ENCODE assay signal across 11 mouse cellular contexts in genomic region chr4:126278565-126278915, GRCm38 (mm10). TPM values are rescaled to one million over a fixed set of nuclear protein-coding genes. Genes with fewer than 3 reads are reported as not detected.
A peak's percentile ranks its signal among the peaks of the same experiment; 100 is the strongest.
DNase-seq lines count a peak whose midpoint lies in the region; ATAC-seq and TF ChIP-seq lines count a peak whose summit lies in the region.
"Had no signal": no experiment of that assay in that cellular context is flagged by ENCODE, and none has a peak within 500 bp of the region (broad histone marks: within the 10 kb centered on the region; RNA-seq: fewer than 3 reads in every experiment).

No protein-coding gene starts in this region.

- no peak overlapping the region for H3K4me3 ChIP-seq in heart, embryonic 13.5 days
- H3K4me3 ChIP-seq in midbrain, embryonic 11.5 days (ENCODE audit: low read depth, low read length), result no peak overlapping the region
- no peak overlapping the region for H3K4me3 ChIP-seq in midbrain, embryonic 16.5 days (ENCODE audit: low read depth, low read length)
- H3K4me3 ChIP-seq in embryonic facial prominence, embryonic 15.5 days (replicated peaks), result no peak overlapping the region
- H3K4me3 ChIP-seq in lung, adult 2 months (replicated peaks; ENCODE audit: extremely low read depth, low read depth, low read length), result no peak overlapping the region
- H3K4me3 ChIP-seq: liver, embryonic 15.5 days had no signal

- no peak for TF ChIP-seq CTCF in lung, adult 2 months (IDR thresholded peaks at IDR 0.05; ENCODE audit: insufficient read depth, low read length)

- no peak for ATAC-seq in heart, embryonic 13.5 days (ENCODE audit: extremely low read depth, insufficient number of reproducible peaks, low FRiP score, low TSS enrichment)
- no peak for ATAC-seq in midbrain, embryonic 11.5 days (ENCODE audit: low FRiP score)
- ATAC-seq in midbrain, embryonic 16.5 days, result no peak
- peak; percentile 85 for ATAC-seq in embryonic facial prominence, embryonic 15.5 days (ENCODE audit: insufficient number of reproducible peaks, low FRiP score, low TSS enrichment, low read depth)

- peaks cover 24% of the 10 kb centered on the region for H3K36me3 ChIP-seq in heart, embryonic 13.5 days
- 0 out of 2 replicates have a peak, but pooled peaks cover 4% of the 10 kb centered on the region for H3K36me3 ChIP-seq in midbrain, embryonic 11.5 days (ENCODE audit: control insufficient read depth, insufficient read depth, low read length)
- H3K36me3 ChIP-seq in midbrain, embryonic 16.5 days (ENCODE audit: control insufficient read depth, insufficient read depth, low read length), result peaks cover 10% of the 10 kb centered on the region
- H3K36me3 ChIP-seq in embryonic facial prominence, embryonic 15.5 days, result peaks cover 21% of the 10 kb centered on the region

- TF ChIP-seq POLR2A in lung, adult 2 months (IDR thresholded peaks at IDR 0.05; ENCODE audit: borderline replicate concordance, extremely low read depth, low read depth, low read length), result no peak

- no peaks in the 10 kb centered on the region for H3K9me3 ChIP-seq in heart, embryonic 13.5 days
- H3K9me3 ChIP-seq in midbrain, embryonic 11.5 days (ENCODE audit: control insufficient read depth, low read length), result no peaks in the 10 kb centered on the region
- H3K9me3 ChIP-seq in midbrain, embryonic 16.5 days (replicated peaks; ENCODE audit: control insufficient read depth, low read length, poor library complexity, severe bottlenecking), result no peaks in the 10 kb centered on the region
- no peaks in the 10 kb centered on the region for H3K9me3 ChIP-seq in embryonic facial prominence, embryonic 15.5 days (replicated peaks)
- H3K9me3 ChIP-seq: liver, embryonic 15.5 days had no signal

- H3K4me2 ChIP-seq in heart, embryonic 13.5 days, result peak overlapping the region; percentile 63
- no peak overlapping the region for H3K4me2 ChIP-seq in midbrain, embryonic 11.5 days
- H3K4me2 ChIP-seq in midbrain, embryonic 16.5 days (ENCODE audit: low read length), result no peak overlapping the region
- H3K4me2 ChIP-seq in embryonic facial prominence, embryonic 15.5 days (replicated peaks), result peak overlapping the region; percentile 44

- WGBS in heart, embryonic 13.5 days, result 35% methylated on average over 9 of the region's 9 CpGs
- 26% methylated on average over 9 of the region's 9 CpGs for WGBS in midbrain, embryonic 11.5 days
- 36% methylated on average over 9 of the region's 9 CpGs for WGBS in midbrain, embryonic 16.5 days
- WGBS in embryonic facial prominence, embryonic 15.5 days, result 5% methylated on average over 9 of the region's 9 CpGs
- 54% methylated on average over 9 of the region's 9 CpGs for WGBS in lung, adult 2 months

- intact Hi-C loops in heart, postnatal 25 days (cut with DNase I), result loop anchor here (1.0 kb wide), 1 partner anchor 31 kb away; no protein-coding TSS in a partner anchor

- peaks cover 25% of the 10 kb centered on the region for H3K27me3 ChIP-seq in heart, embryonic 13.5 days (replicated peaks)
- H3K27me3 ChIP-seq in midbrain, embryonic 11.5 days (ENCODE audit: control insufficient read depth, insufficient read depth, low read length), result no peaks in the 10 kb centered on the region
- no peaks in the 10 kb centered on the region for H3K27me3 ChIP-seq in midbrain, embryonic 16.5 days (ENCODE audit: control insufficient read depth, insufficient read depth, low read depth, low read length)
- no peaks in the 10 kb centered on the region for H3K27me3 ChIP-seq in embryonic facial prominence, embryonic 15.5 days
- H3K27me3 ChIP-seq: CH12.LX had no signal

- no peak for DNase-seq in heart, postnatal 25 days (ENCODE audit: low spot score)
- peak; percentile 23 for DNase-seq in midbrain, embryonic 11.5 days (ENCODE audit: low spot score, missing footprints)
- no peak for DNase-seq in right cerebral cortex, postnatal 36 days (ENCODE audit: low spot score in 2 of 2)
- DNase-seq in lung, adult 2 months, result no peak
- DNase-seq: kidney, adult 11 months; layer of hippocampus, adult 9-11 months had no signal

- peaks cover 13% of the 10 kb centered on the region for H3K4me1 ChIP-seq in heart, embryonic 13.5 days
- H3K4me1 ChIP-seq in midbrain, embryonic 11.5 days (ENCODE audit: control insufficient read depth, insufficient read depth, low read length), result peaks cover 5% of the 10 kb centered on the region
- no peaks in the 10 kb centered on the region for H3K4me1 ChIP-seq in midbrain, embryonic 16.5 days (ENCODE audit: control insufficient read depth, insufficient read depth, low read length)
- H3K4me1 ChIP-seq in embryonic facial prominence, embryonic 15.5 days, result peaks cover 34% of the 10 kb centered on the region
- no peaks in the 10 kb centered on the region for H3K4me1 ChIP-seq in lung, adult 2 months (ENCODE audit: control insufficient read depth, insufficient read depth, low read length)

- peak overlapping the region; percentile 59 for H3K9ac ChIP-seq in heart, embryonic 13.5 days
- H3K9ac ChIP-seq in midbrain, embryonic 11.5 days (ENCODE audit: low read length), result no peak overlapping the region
- H3K9ac ChIP-seq in midbrain, embryonic 16.5 days (ENCODE audit: low read depth, low read length), result no peak overlapping the region
- no peak overlapping the region for H3K9ac ChIP-seq in embryonic facial prominence, embryonic 15.5 days
- H3K9ac ChIP-seq: liver, embryonic 15.5 days had no signal

- no peak overlapping the region for H3K27ac ChIP-seq in heart, embryonic 13.5 days (replicated peaks)
- H3K27ac ChIP-seq in midbrain, embryonic 11.5 days (ENCODE audit: low read depth, low read length), result no peak overlapping the region
- no peak overlapping the region for H3K27ac ChIP-seq in midbrain, embryonic 16.5 days (ENCODE audit: low read length)
- H3K27ac ChIP-seq in embryonic facial prominence, embryonic 15.5 days (replicated peaks), result peak overlapping the region; percentile 82
- H3K27ac ChIP-seq: liver, embryonic 15.5 days had no signal

RNA-seq across cellular contexts. Expression of gene Col8a2, which starts 8.1 kb away (rescaled TPM):
- 4.2 and 4.9 TPM in 2 replicates for polyA plus RNA-seq in heart, embryonic 13.5 days (2015; fragmentation: Nextera tagmentation; extraction: Ambion mirVana)
- under 1 TPM; 0.75 to 0.81 TPM for total RNA-seq in heart, postnatal 25 days (2021)
- 9.1 and 9.5 TPM in 2 replicates for polyA plus RNA-seq in midbrain, embryonic 11.5 days (2014; fragmentation: Nextera tagmentation; extraction: Ambion mirVana)
- 2.2 and 2.5 TPM in 2 replicates for polyA plus RNA-seq in midbrain, embryonic 16.5 days (2015; fragmentation: Nextera tagmentation; extraction: Ambion mirVana)
- 48.6 and 60.1 TPM in 2 replicates for polyA plus RNA-seq in embryonic facial prominence, embryonic 15.5 days (2015; fragmentation: Nextera tagmentation; extraction: Ambion mirVana)
- 3.5 and 4.4 TPM in 2 replicates for polyA plus RNA-seq in lung, adult 2 months (2012; rRNA removed)
- total RNA-seq: CH12.LX had no signal

RNA-seq across cellular contexts. Expression of gene Trappc3, which starts 16.4 kb away (rescaled TPM):
- 68.5 and 74.5 TPM in 2 replicates for polyA plus RNA-seq in heart, embryonic 13.5 days (2015; fragmentation: Nextera tagmentation; extraction: Ambion mirVana)
- total RNA-seq in heart, postnatal 25 days (2021), result 10 to 100 TPM; 43.2 to 47.1 TPM
- 37.1 and 38.9 TPM in 2 replicates for polyA plus RNA-seq in midbrain, embryonic 11.5 days (2014; fragmentation: Nextera tagmentation; extraction: Ambion mirVana)
- 193 and 198 TPM in 2 replicates for polyA plus RNA-seq in midbrain, embryonic 16.5 days (2015; fragmentation: Nextera tagmentation; extraction: Ambion mirVana)
- 124 and 132 TPM in 2 replicates for polyA plus RNA-seq in embryonic facial prominence, embryonic 15.5 days (2015; fragmentation: Nextera tagmentation; extraction: Ambion mirVana)
- polyA plus RNA-seq in lung, adult 2 months (2012; rRNA removed), result 31.7 and 51.1 TPM in 2 replicates

RNA-seq across cellular contexts. Expression of gene Map7d1, which starts 22.4 kb away (rescaled TPM):
- polyA plus RNA-seq in heart, embryonic 13.5 days (2015; fragmentation: Nextera tagmentation; extraction: Ambion mirVana), result 36.7 and 37.1 TPM in 2 replicates
- 100 to 1,000 TPM; 255 to 285 TPM for total RNA-seq in heart, postnatal 25 days (2021)
- polyA plus RNA-seq in midbrain, embryonic 11.5 days (2014; fragmentation: Nextera tagmentation; extraction: Ambion mirVana), result 61.8 and 68.7 TPM in 2 replicates
- polyA plus RNA-seq in midbrain, embryonic 16.5 days (2015; fragmentation: Nextera tagmentation; extraction: Ambion mirVana), result 66.1 and 68.2 TPM in 2 replicates
- polyA plus RNA-seq in embryonic facial prominence, embryonic 15.5 days (2015; fragmentation: Nextera tagmentation; extraction: Ambion mirVana), result 59.9 and 60.4 TPM in 2 replicates
- polyA plus RNA-seq in lung, adult 2 months (2012; rRNA removed), result 153 and 194 TPM in 2 replicates

RNA-seq across cellular contexts. Expression of gene Adprhl2, which starts 43.0 kb away (rescaled TPM):
- polyA plus RNA-seq in heart, embryonic 13.5 days (2015; fragmentation: Nextera tagmentation; extraction: Ambion mirVana), result 40.5 and 44.6 TPM in 2 replicates
- total RNA-seq in heart, postnatal 25 days (2021), result 10 to 100 TPM; 11.4 to 11.9 TPM
- 36.4 and 45.0 TPM in 2 replicates for polyA plus RNA-seq in midbrain, embryonic 11.5 days (2014; fragmentation: Nextera tagmentation; extraction: Ambion mirVana)
- 83.9 and 87.5 TPM in 2 replicates for polyA plus RNA-seq in midbrain, embryonic 16.5 days (2015; fragmentation: Nextera tagmentation; extraction: Ambion mirVana)
- polyA plus RNA-seq in embryonic facial prominence, embryonic 15.5 days (2015; fragmentation: Nextera tagmentation; extraction: Ambion mirVana), result 83.5 and 89.3 TPM in 2 replicates
- 42.2 and 49.0 TPM in 2 replicates for polyA plus RNA-seq in lung, adult 2 months (2012; rRNA removed)

RNA-seq across cellular contexts. Expression of gene Tekt2, which starts 46.9 kb away (rescaled TPM):
- 1.7 and 2.4 TPM in 2 replicates for polyA plus RNA-seq in heart, embryonic 13.5 days (2015; fragmentation: Nextera tagmentation; extraction: Ambion mirVana)
- under 1 TPM; 0.28 to 0.44 TPM for total RNA-seq in heart, postnatal 25 days (2021)
- 1.8 and 2.2 TPM in 2 replicates for polyA plus RNA-seq in midbrain, embryonic 11.5 days (2014; fragmentation: Nextera tagmentation; extraction: Ambion mirVana)
- polyA plus RNA-seq in midbrain, embryonic 16.5 days (2015; fragmentation: Nextera tagmentation; extraction: Ambion mirVana), result 15.3 and 17.3 TPM in 2 replicates
- 18.4 and 26.5 TPM in 2 replicates for polyA plus RNA-seq in embryonic facial prominence, embryonic 15.5 days (2015; fragmentation: Nextera tagmentation; extraction: Ambion mirVana)
- polyA plus RNA-seq in lung, adult 2 months (2012; rRNA removed), result 12.9 and 18.6 TPM in 2 replicates

Comparison
In these comparisons a context has a peak if more than half of its experiments do, and no peak if none do; other contexts are left out.
1. H3K4me2 ChIP-seq: peak in heart, embryonic 13.5 days (single experiment) and embryonic facial prominence, embryonic 15.5 days (single experiment); none in midbrain, embryonic 11.5 days (single experiment) and midbrain, embryonic 16.5 days (single experiment).